Mouse (Mus musculus) embryo, embryonic 11 days (tissue): Measurements from ENCODE around the gene Ldb1.
A peak's percentile ranks its signal among the peaks of the same experiment; 100 is the strongest.

Experiments
- DNase-seq: peaks from one replicate; pipeline ENCODE4 v3.0.0-alpha.2; 2015

Gene Ldb1

GRCm38 (mm10) chr19:46044993-46045695 is at the start of gene Ldb1:
Gene Ldb1 (minus strand): TSS chr19:46045214.
- peak; percentile 93 for DNase-seq

- DNase-seq = no peak
Measured at GRCm38 (mm10) chr19:46094144-46094543, 49.1 kb upstream of the Ldb1 start.

GRCm38 (mm10) chr19:46091641-46092040 is 46.6 kb upstream of the Ldb1 start:
- no peak for DNase-seq

GRCm38 (mm10) chr19:46087871-46088270 is 42.9 kb upstream of the Ldb1 start:
- DNase-seq = no peak

- DNase-seq = peak; percentile 62
Measured at GRCm38 (mm10) chr19:46086337-46086736, 41.3 kb upstream of the Ldb1 start.

GRCm38 (mm10) chr19:46085185-46085584 is 40.2 kb upstream of the Ldb1 start:
- no peak for DNase-seq

GRCm38 (mm10) chr19:46078535-46078934 is 33.5 kb upstream of the Ldb1 start:
- no peak for DNase-seq

- peak; percentile 99 for DNase-seq
Measured at GRCm38 (mm10) chr19:46075616-46076607, 30.9 kb upstream of the Ldb1 start, which contains the start of gene Nolc1. Gene Nolc1 (plus strand): TSS chr19:46075863.

GRCm38 (mm10) chr19:46074266-46074665 is 29.3 kb upstream of the Ldb1 start:
- no peak for DNase-seq

- DNase-seq = no peak
Measured at GRCm38 (mm10) chr19:46073285-46073684, 28.3 kb upstream of the Ldb1 start.

- DNase-seq = no peak
Measured at GRCm38 (mm10) chr19:46068054-46068453, 23.0 kb upstream of the Ldb1 start.

GRCm38 (mm10) chr19:46060845-46061244 is 15.8 kb upstream of the Ldb1 start:
- no peak for DNase-seq

GRCm38 (mm10) chr19:46058466-46058865 is 13.5 kb upstream of the Ldb1 start:
- no peak for DNase-seq

- peak; percentile 92 for DNase-seq
Measured at GRCm38 (mm10) chr19:46056947-46057607, 12.1 kb upstream of the Ldb1 start.

- peak; percentile 96 for DNase-seq
Measured at GRCm38 (mm10) chr19:46056388-46056946, 11.5 kb upstream of the Ldb1 start.

GRCm38 (mm10) chr19:46055752-46056387 is 10.9 kb upstream of the Ldb1 start:
- DNase-seq = no peak

- no peak for DNase-seq
Measured at GRCm38 (mm10) chr19:46050462-46050861, 5.4 kb upstream of the Ldb1 start.

GRCm38 (mm10) chr19:46049129-46049528 is 4.1 kb upstream of the Ldb1 start:
- no peak for DNase-seq

GRCm38 (mm10) chr19:46047426-46047825 is 2.4 kb upstream of the Ldb1 start:
- DNase-seq = no peak

GRCm38 (mm10) chr19:46046621-46047025 is 1.6 kb upstream of the Ldb1 start:
- peak; percentile 44 for DNase-seq

- DNase-seq = peak; percentile 81
Measured at GRCm38 (mm10) chr19:46045696-46046311, 790 bp upstream of the Ldb1 start.
